Mouse (Mus musculus): Measurements from ENCODE around the gene D10Wsu102e. TPM values are rescaled to one million over a fixed set of nuclear protein-coding genes. Genes with fewer than 3 reads are reported as not detected.

Gene D10Wsu102e
- total and polyA plus RNA-seq, 2 experiments from 2014 or later, result 0.59 to 2.4 TPM

DNA sequence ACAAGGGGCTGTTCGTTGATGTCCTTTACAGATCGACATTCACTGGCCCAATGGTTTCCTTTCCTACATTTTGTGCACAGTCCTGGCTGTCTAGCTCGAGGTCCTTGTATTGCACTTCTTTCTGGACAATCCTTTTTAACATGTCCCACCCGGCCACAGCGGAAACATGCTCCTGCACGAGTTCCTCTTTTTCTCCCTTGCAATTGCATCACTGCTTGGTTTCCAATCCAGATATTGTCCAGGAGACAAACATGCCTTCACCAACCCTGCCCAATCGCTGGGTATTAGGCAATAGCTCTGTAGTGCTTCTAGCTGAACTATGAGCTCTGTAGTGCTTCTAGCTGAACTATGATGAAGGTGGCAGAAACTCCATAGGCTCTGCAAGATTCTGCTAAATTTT is 88.6 kb downstream of the D10Wsu102e start:
- Histone ChIP-seq H3K4me1 (ENCODE audit: insufficient read depth, low read length) (no peaks in the 10 kb centered on the region), H3K9ac (replicated peaks; ENCODE audit: low read length, poor library complexity, severe bottlenecking) (no peak overlapping the region), H3K4me3 (ENCODE audit: low read depth, low read length) (no peak overlapping the region), H3K36me3 (ENCODE audit: insufficient read depth, low read length) (no peaks in the 10 kb centered on the region), H3K27ac (ENCODE audit: low read depth, low read length) (no peak overlapping the region), H3K4me2 (ENCODE audit: low read depth, low read length, poor library complexity, severe bottlenecking) (no peak overlapping the region), H3K9me3 (ENCODE audit: low read length) (peaks cover 29% of the 10 kb centered on the region; the same call in 1 of the 2 replicates), H3K27me3 (ENCODE audit: insufficient read depth, low read length) (no peaks in the 10 kb centered on the region)
- ATAC-seq (ENCODE audit: low FRiP score), result no peak
- no peak for TF ChIP-seq CTCF (IDR thresholded peaks at IDR 0.05)
- 91% methylated on average over 7 of the region's 7 CpGs for WGBS
- no peak for DNase-seq (ENCODE audit: low spot score)

- Histone ChIP-seq H3K9ac (replicated peaks; ENCODE audit: low read length, poor library complexity, severe bottlenecking) (no peak overlapping the region), H3K4me2 (ENCODE audit: low read depth, low read length, poor library complexity, severe bottlenecking) (no peak overlapping the region), H3K36me3 (ENCODE audit: insufficient read depth, low read length) (no peaks in the 10 kb centered on the region), H3K9me3 (ENCODE audit: low read length) (peaks cover 30% of the 10 kb centered on the region; the same call in 1 of the 2 replicates), H3K4me1 (ENCODE audit: insufficient read depth, low read length) (no peaks in the 10 kb centered on the region), H3K27me3 (ENCODE audit: insufficient read depth, low read length) (no peaks in the 10 kb centered on the region), H3K27ac (ENCODE audit: low read depth, low read length) (no peak overlapping the region), H3K4me3 (ENCODE audit: low read depth, low read length) (no peak overlapping the region)
- WGBS, result 91% methylated on average over 3 of the region's 3 CpGs
- DNase-seq (ENCODE audit: low spot score) (no peak), ATAC-seq (ENCODE audit: low FRiP score) (no peak)
- TF ChIP-seq CTCF (IDR thresholded peaks at IDR 0.05), result no peak
Measured at GRCm38 (mm10) chr10:83457531-83457930, 97.5 kb downstream of the D10Wsu102e start.

DNA sequence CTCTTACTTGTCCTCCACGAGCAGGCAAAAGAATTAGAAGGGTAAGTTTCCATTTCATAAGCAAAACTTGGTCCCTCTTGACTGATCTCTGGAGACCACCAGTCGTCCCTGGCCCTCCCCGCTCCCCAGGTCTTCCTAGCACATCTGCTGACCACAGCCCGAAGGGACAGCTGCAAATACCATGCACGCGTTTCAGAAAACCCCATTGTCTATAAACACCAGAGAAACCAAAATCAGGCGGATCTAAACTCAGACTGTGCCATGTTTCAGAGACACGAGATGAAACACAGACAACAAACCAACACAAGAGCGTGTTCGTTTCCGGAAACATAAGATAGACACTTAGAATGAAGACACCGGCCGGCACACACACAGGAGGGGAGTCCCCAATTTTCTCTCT is 115.2 kb downstream of the D10Wsu102e start:
- Histone ChIP-seq H3K27ac (ENCODE audit: low read depth, low read length) (no peak overlapping the region), H3K9ac (replicated peaks; ENCODE audit: low read length, poor library complexity, severe bottlenecking) (no peak overlapping the region), H3K9me3 (ENCODE audit: low read length) (0 out of 2 replicates have a peak, but pooled peaks cover 7% of the 10 kb centered on the region), H3K27me3 (ENCODE audit: insufficient read depth, low read length) (no peaks in the 10 kb centered on the region), H3K4me2 (ENCODE audit: low read depth, low read length, poor library complexity, severe bottlenecking) (no peak overlapping the region), H3K4me3 (ENCODE audit: low read depth, low read length) (no peak overlapping the region), H3K4me1 (ENCODE audit: insufficient read depth, low read length) (no peaks in the 10 kb centered on the region), H3K36me3 (ENCODE audit: insufficient read depth, low read length) (no peaks in the 10 kb centered on the region)
- TF ChIP-seq CTCF (IDR thresholded peaks at IDR 0.05), result no peak
- ATAC-seq (ENCODE audit: low FRiP score), result no peak
- WGBS, result 95% methylated on average over 13 of the region's 13 CpGs
- no peak for DNase-seq (ENCODE audit: low spot score)

GRCm38 (mm10) chr10:83477286-83477685 is 117.3 kb downstream of the D10Wsu102e start:
- Histone ChIP-seq H3K4me3 (ENCODE audit: low read depth, low read length) (no peak overlapping the region), H3K4me1 (ENCODE audit: insufficient read depth, low read length) (no peaks in the 10 kb centered on the region), H3K9me3 (ENCODE audit: low read length) (0 out of 2 replicates have a peak, but pooled peaks cover 7% of the 10 kb centered on the region), H3K27me3 (ENCODE audit: insufficient read depth, low read length) (no peaks in the 10 kb centered on the region), H3K36me3 (ENCODE audit: insufficient read depth, low read length) (no peaks in the 10 kb centered on the region), H3K9ac (replicated peaks; ENCODE audit: low read length, poor library complexity, severe bottlenecking) (no peak overlapping the region), H3K27ac (ENCODE audit: low read depth, low read length) (no peak overlapping the region), H3K4me2 (ENCODE audit: low read depth, low read length, poor library complexity, severe bottlenecking) (no peak overlapping the region)
- no peak for TF ChIP-seq CTCF (IDR thresholded peaks at IDR 0.05)
- DNase-seq (ENCODE audit: low spot score), result no peak
- 81% methylated on average over 5 of the region's 5 CpGs for WGBS
- ATAC-seq (ENCODE audit: low FRiP score), result no peak

DNA sequence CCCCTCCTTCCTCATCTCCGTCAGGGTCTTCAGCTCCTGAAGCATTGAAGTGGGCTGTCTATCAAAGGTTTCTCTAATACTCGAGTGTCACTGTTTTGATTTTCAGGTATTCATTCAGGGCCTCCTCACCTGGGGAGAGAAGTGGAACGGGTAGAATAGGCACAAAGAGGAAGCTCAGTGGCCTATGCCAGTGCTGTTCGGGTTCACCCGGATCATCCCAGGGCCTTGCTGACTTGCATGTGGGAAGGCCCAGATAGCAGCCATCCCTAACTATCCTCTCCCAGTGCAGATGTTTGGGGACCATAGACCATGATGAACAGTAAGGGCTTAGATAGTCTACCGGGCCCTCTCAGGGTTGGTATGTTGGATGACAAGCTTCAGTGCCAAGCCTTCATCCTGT is 130.5 kb downstream of the D10Wsu102e start:
- 86% methylated on average over 6 of the region's 6 CpGs for WGBS
- Histone ChIP-seq H3K9me3 (ENCODE audit: low read length) (no peaks in the 10 kb centered on the region), H3K4me1 (ENCODE audit: insufficient read depth, low read length) (no peaks in the 10 kb centered on the region), H3K4me3 (ENCODE audit: low read depth, low read length) (no peak overlapping the region), H3K27ac (ENCODE audit: low read depth, low read length) (no peak overlapping the region), H3K27me3 (ENCODE audit: insufficient read depth, low read length) (no peaks in the 10 kb centered on the region), H3K36me3 (ENCODE audit: insufficient read depth, low read length) (peaks cover 46% of the 10 kb centered on the region), H3K9ac (replicated peaks; ENCODE audit: low read length, poor library complexity, severe bottlenecking) (no peak overlapping the region), H3K4me2 (ENCODE audit: low read depth, low read length, poor library complexity, severe bottlenecking) (no peak overlapping the region)
- ATAC-seq (ENCODE audit: low FRiP score) (no peak), DNase-seq (ENCODE audit: low spot score) (no peak)
- TF ChIP-seq CTCF (IDR thresholded peaks at IDR 0.05), result no peak

GRCm38 (mm10) chr10:83497321-83497720 is 137.3 kb downstream of the D10Wsu102e start:
- Histone ChIP-seq H3K4me1 (ENCODE audit: insufficient read depth, low read length) (no peaks in the 10 kb centered on the region), H3K27ac (ENCODE audit: low read depth, low read length) (no peak overlapping the region), H3K9ac (replicated peaks; ENCODE audit: low read length, poor library complexity, severe bottlenecking) (no peak overlapping the region), H3K36me3 (ENCODE audit: insufficient read depth, low read length) (peaks cover 50% of the 10 kb centered on the region), H3K27me3 (ENCODE audit: insufficient read depth, low read length) (no peaks in the 10 kb centered on the region), H3K9me3 (ENCODE audit: low read length) (no peaks in the 10 kb centered on the region), H3K4me3 (ENCODE audit: low read depth, low read length) (no peak overlapping the region), H3K4me2 (ENCODE audit: low read depth, low read length, poor library complexity, severe bottlenecking) (no peak overlapping the region)
- ATAC-seq (ENCODE audit: low FRiP score), result no peak
- 88% methylated on average over 13 of the region's 13 CpGs for WGBS
- no peak for DNase-seq (ENCODE audit: low spot score)
- TF ChIP-seq CTCF (IDR thresholded peaks at IDR 0.05), result no peak

All from midbrain, postnatal 0 days (tissue).